Mouse (Mus musculus) liver, embryonic 12.5 days (tissue): Measurements from ENCODE around the gene Rhbdl1. TPM values are rescaled to one million over a fixed set of nuclear protein-coding genes. Genes with fewer than 3 reads are reported as not detected.
"Not testable (repeated sequence)": the region's sequence is repeated elsewhere in the genome, so short reads cannot be mapped to it uniquely, and the experiment has no call there.

ENCODE experiments used
- ATAC-seq: fragments of 200-750 bp; cut with Nextera tagmentation; 2 replicates; pipeline ENCODE4 v1.8.0; 2017; ENCODE audit warnings: moderate number of reproducible peaks, mild to moderate bottlenecking, moderate library complexity
- H3K27ac ChIP-seq: fragments of 300-500 bp; sonication (generic); 2 replicates; pipeline ENCODE4 v1.5.1; 2016; ENCODE audit warnings: mild to moderate bottlenecking
- H3K27me3 ChIP-seq: fragments of 300-500 bp; sonication (generic); replicated peaks from 2 replicates; pipeline ENCODE4 v1.6.1; 2016; ENCODE audit warnings: mild to moderate bottlenecking, moderate library complexity
- H3K36me3 ChIP-seq: fragments of 300-500 bp; sonication (generic); 2 replicates; pipeline ENCODE4 v1.6.1; 2016; ENCODE audit warnings: mild to moderate bottlenecking, moderate library complexity
- H3K4me1 ChIP-seq: fragments of 300-500 bp; sonication (generic); 2 replicates; pipeline ENCODE4 v1.6.1; 2016
- H3K4me2 ChIP-seq: fragments of 300-500 bp; sonication (generic); 2 replicates; pipeline ENCODE4 v1.6.1; 2016; ENCODE audit warnings: mild to moderate bottlenecking, moderate library complexity
- H3K4me3 ChIP-seq: fragments of 300-500 bp; sonication (generic); 2 replicates; pipeline ENCODE4 v1.5.1; 2016; ENCODE audit warnings: mild to moderate bottlenecking, moderate library complexity
- H3K9ac ChIP-seq: fragments of 300-500 bp; sonication (generic); 2 replicates; pipeline ENCODE4 v1.6.1; 2016; ENCODE audit warnings: mild to moderate bottlenecking, moderate library complexity
- H3K9me3 ChIP-seq: fragments of 300-500 bp; sonication (generic); replicated peaks from 2 replicates; pipeline ENCODE4 v1.6.1; 2016; ENCODE audit warnings: mild to moderate bottlenecking, moderate library complexity
- WGBS: fragments of 180-500 bp; shearing (Covaris S2); methylation state at CpG from one replicate; pipeline ENCODE4 v1.1.7; 2016; ENCODE audit not compliant: insufficient replicate concordance; 5-methylcytosine and 5-hydroxymethylcytosine counted together
- polyA plus RNA-seq: library from polyadenylated mRNA; unstranded; fragments of >200 nt; fragmentation: Nextera tagmentation; extraction: Ambion mirVana; gene quantifications from 2 replicates; pipeline ENCODE4 v1.2.1, GENCODE M21; 2016

The Rhbdl1 gene
- polyA plus RNA-seq, 1 experiment from 2014 or later = 0.80 TPM

- 12% methylated on average over 24 of the region's 25 CpGs for WGBS
Observed at GRCm38 (mm10) chr17:25809606-25810340, 27.3 kb downstream of the Rhbdl1 start.

GRCm38 (mm10) chr17:25808789-25809605, 28.1 kb downstream of the Rhbdl1 start, which contains the start of gene Fbxl16:
Gene Fbxl16, plus strand, starts transcription at chr17:25809085.
- Histone ChIP-seq H3K9ac (peak within 1 kb of the TSS; percentile 25; the same call in 1 of the 2 replicates), H3K4me1 (peaks cover 14% of the 10 kb centered on the region), H3K4me2 (peak within 1 kb of the TSS; percentile 77), H3K4me3 (peak within 1 kb of the TSS; percentile 55), H3K9me3 (no peaks in the 10 kb centered on the region), H3K27me3 (peaks cover 87% of the 10 kb centered on the region), H3K36me3 (no peaks in the 10 kb centered on the region), H3K27ac (no peak within 1 kb of the TSS)
- 1% methylated on average over 98 of the region's 100 CpGs for WGBS
- no peak; the same call in 1 of the 2 replicates for ATAC-seq

More at GRCm38 (mm10) chr17:25809606-25810340, 27.3 kb downstream of the Rhbdl1 start:
- Histone ChIP-seq H3K4me3 (peak overlapping the region; percentile 55), H3K9me3 (no peaks in the 10 kb centered on the region), H3K27me3 (peaks cover 90% of the 10 kb centered on the region), H3K4me1 (peaks cover 14% of the 10 kb centered on the region), H3K9ac (no peak overlapping the region), H3K4me2 (peak overlapping the region; percentile 77), H3K36me3 (no peaks in the 10 kb centered on the region), H3K27ac (no peak overlapping the region)
- no peak; the same call in 1 of the 2 replicates for ATAC-seq

GRCm38 (mm10) chr17:25808028-25808427, 29.1 kb downstream of the Rhbdl1 start:
- ATAC-seq = no peak
- Histone ChIP-seq H3K4me3 (peak overlapping the region; percentile 55; the same call in 1 of the 2 replicates), H3K9ac (no peak overlapping the region), H3K27me3 (peaks cover 88% of the 10 kb centered on the region), H3K4me1 (peaks cover 14% of the 10 kb centered on the region), H3K4me2 (peak overlapping the region; percentile 77; the same call in 1 of the 2 replicates), H3K36me3 (no peaks in the 10 kb centered on the region), H3K9me3 (no peaks in the 10 kb centered on the region), H3K27ac (no peak overlapping the region)
- WGBS = 40% methylated on average over 5 of the region's 5 CpGs

- peaks cover 14% of the 10 kb centered on the region for H3K4me1 ChIP-seq
- H3K9ac ChIP-seq, H3K9me3 ChIP-seq, H3K36me3 ChIP-seq, ATAC-seq, H3K4me2 ChIP-seq, H3K27ac ChIP-seq, H3K4me3 ChIP-seq: not testable (repeated sequence)
- WGBS = 33% methylated on average over 2 of the region's 2 CpGs
- H3K27me3 ChIP-seq = peaks cover 88% of the 10 kb centered on the region
Observed at GRCm38 (mm10) chr17:25807452-25807851, 29.6 kb downstream of the Rhbdl1 start.

- Histone ChIP-seq H3K4me3 (no peak overlapping the region), H3K4me1 (peaks cover 14% of the 10 kb centered on the region), H3K4me2 (no peak overlapping the region), H3K9me3 (no peaks in the 10 kb centered on the region), H3K27ac (no peak overlapping the region), H3K36me3 (no peaks in the 10 kb centered on the region), H3K9ac (no peak overlapping the region), H3K27me3 (peaks cover 85% of the 10 kb centered on the region)
- ATAC-seq = no peak
- 69% methylated on average over 4 of the region's 4 CpGs for WGBS
Observed at GRCm38 (mm10) chr17:25806507-25806906, 30.6 kb downstream of the Rhbdl1 start.

GRCm38 (mm10) chr17:25802825-25803517, 34.1 kb downstream of the Rhbdl1 start:
- Histone ChIP-seq H3K27ac (no peak overlapping the region), H3K9me3 (no peaks in the 10 kb centered on the region), H3K4me1 (no peaks in the 10 kb centered on the region; the same call in 1 of the 2 replicates), H3K36me3 (no peaks in the 10 kb centered on the region), H3K9ac (no peak overlapping the region), H3K27me3 (peaks cover 54% of the 10 kb centered on the region), H3K4me2 (no peak overlapping the region), H3K4me3 (no peak overlapping the region)
- ATAC-seq = no peak
- 14% methylated on average over 10 of the region's 10 CpGs for WGBS

- Histone ChIP-seq H3K4me1 (peaks cover 14% of the 10 kb centered on the region), H3K36me3 (no peaks in the 10 kb centered on the region), H3K4me3 (no peak overlapping the region), H3K27me3 (peaks cover 35% of the 10 kb centered on the region), H3K4me2 (no peak overlapping the region), H3K27ac (no peak overlapping the region), H3K9me3 (no peaks in the 10 kb centered on the region), H3K9ac (no peak overlapping the region)
- 8% methylated on average over 6 of the region's 6 CpGs for WGBS
- no peak for ATAC-seq
Observed at GRCm38 (mm10) chr17:25801029-25801428, 36.1 kb downstream of the Rhbdl1 start.

GRCm38 (mm10) chr17:25796951-25797369, 40.1 kb downstream of the Rhbdl1 start, which contains the start of gene Metrn:
Gene Metrn, minus strand, starts transcription at chr17:25797136.
- Histone ChIP-seq H3K9me3 (no peaks in the 10 kb centered on the region), H3K9ac (peak within 1 kb of the TSS; percentile 77), H3K36me3 (peaks cover 13% of the 10 kb centered on the region), H3K4me1 (peaks cover 48% of the 10 kb centered on the region), H3K27me3 (peaks cover 6% of the 10 kb centered on the region), H3K4me3 (peak within 1 kb of the TSS; percentile 80), H3K27ac (peak within 1 kb of the TSS; percentile 68; the same call in 1 of the 2 replicates), H3K4me2 (peak within 1 kb of the TSS; percentile 95)
- peak; percentile 79 for ATAC-seq
- WGBS = under 1% methylated on average over 35 of the region's 35 CpGs

GRCm38 (mm10) chr17:25796211-25796771, 40.8 kb downstream of the Rhbdl1 start:
- ATAC-seq = peak; percentile 9; the same call in 1 of the 2 replicates
- 3% methylated on average over 37 of the region's 37 CpGs for WGBS
- Histone ChIP-seq H3K4me1 (peaks cover 54% of the 10 kb centered on the region), H3K9ac (peak overlapping the region; percentile 77), H3K9me3 (no peaks in the 10 kb centered on the region), H3K4me2 (peak overlapping the region; percentile 95), H3K36me3 (peaks cover 13% of the 10 kb centered on the region), H3K27ac (0 out of 2 replicates have a peak overlapping the region, but pooled peaks have one; percentile 68), H3K27me3 (peaks cover 2% of the 10 kb centered on the region), H3K4me3 (peak overlapping the region; percentile 80)

- H3K4me3 ChIP-seq = peak within 1 kb of the TSS; percentile 80
- H3K36me3 ChIP-seq = peaks cover 15% of the 10 kb centered on the region
- 39% methylated on average over 6 of the region's 6 CpGs for WGBS
- H3K9me3 ChIP-seq = no peaks in the 10 kb centered on the region
- ATAC-seq = no peak
- peaks cover 60% of the 10 kb centered on the region for H3K4me1 ChIP-seq
- H3K27me3 ChIP-seq = no peaks in the 10 kb centered on the region
- peak within 1 kb of the TSS; percentile 95 for H3K4me2 ChIP-seq
- peak within 1 kb of the TSS; percentile 77 for H3K9ac ChIP-seq
- 0 out of 2 replicates have a peak within 1 kb of the TSS, but pooled peaks have one; percentile 68 for H3K27ac ChIP-seq
Observed at GRCm38 (mm10) chr17:25795609-25796092, 41.4 kb downstream of the Rhbdl1 start, which contains the start of gene AC134908.4. Gene AC134908.4, minus strand, starts transcription at chr17:25795659.

GRCm38 (mm10) chr17:25794998-25795397, 42.1 kb downstream of the Rhbdl1 start:
- 83% methylated on average over 17 of the region's 17 CpGs for WGBS

More at GRCm38 (mm10) chr17:25794998-25795397, 42.1 kb downstream of the Rhbdl1 start:
- H3K9me3 ChIP-seq = no peaks in the 10 kb centered on the region
- peak overlapping the region; percentile 95; the same call in 1 of the 2 replicates for H3K4me2 ChIP-seq
- H3K4me3 ChIP-seq = no peak overlapping the region
- H3K9ac ChIP-seq = no peak overlapping the region
- H3K27me3 ChIP-seq = no peaks in the 10 kb centered on the region
- no peak for ATAC-seq
- no peak overlapping the region for H3K27ac ChIP-seq
- H3K36me3 ChIP-seq = peaks cover 19% of the 10 kb centered on the region
- peaks cover 63% of the 10 kb centered on the region for H3K4me1 ChIP-seq
